ENCODE assay signal across 24 mouse cellular contexts in the genomic region with DNA sequence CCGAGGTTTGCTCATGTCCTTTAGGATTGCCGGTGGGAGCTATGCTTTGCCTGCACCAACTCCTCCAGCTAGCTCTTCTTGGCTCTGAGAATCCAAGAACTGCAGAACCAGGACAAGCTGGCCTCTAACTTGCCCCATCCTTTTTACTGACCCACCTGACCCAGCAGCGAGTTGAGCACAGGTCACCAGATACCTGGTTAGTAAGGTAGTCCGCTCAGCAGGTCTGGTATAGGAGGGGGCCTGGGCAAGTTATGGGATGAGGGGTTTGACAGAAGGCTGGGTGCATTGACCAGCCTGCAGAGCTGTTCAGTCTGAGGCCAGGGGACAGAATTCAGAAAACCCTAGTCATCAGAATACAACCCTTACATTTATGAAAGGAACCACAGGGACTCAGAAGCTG. TPM values are rescaled to one million over a fixed set of nuclear protein-coding genes. Genes with fewer than 3 reads are reported as not detected.
A peak's percentile ranks its signal among the peaks of the same experiment; 100 is the strongest.
DNase-seq lines count a peak whose midpoint lies in the region; ATAC-seq and TF ChIP-seq lines count a peak whose summit lies in the region.
"Had no signal": no experiment of that assay in that cellular context is flagged by ENCODE, and none has a peak within 500 bp of the region (broad histone marks: within the 10 kb centered on the region; RNA-seq: fewer than 3 reads in every experiment).

No protein-coding gene starts in this region.

- DNase-seq in heart, adult 11 months = peak; percentile 91
- DNase-seq in heart, adult 18-20 months = no peak
- no peak for DNase-seq in kidney, postnatal 25 days
- DNase-seq in midbrain, postnatal 0 days (ENCODE audit: low spot score) = no peak
- DNase-seq in urinary bladder, postnatal 10 days (ENCODE audit: low spot score) = no peak
- DNase-seq: cerebellum, adult 11-12 months; cerebellum, adult 9-10 months; cerebellum, postnatal 25 days; gastrocnemius, adult 2 months; gastrocnemius, postnatal 25 days; heart, postnatal 4 days had no signal

- peaks cover 4% of the 10 kb centered on the region for H3K4me1 ChIP-seq in kidney, embryonic 16.5 days (ENCODE audit: insufficient read depth, low read length)
- peaks cover 8% of the 10 kb centered on the region for H3K4me1 ChIP-seq in midbrain, embryonic 13.5 days (replicated peaks)
- H3K4me1 ChIP-seq in midbrain, postnatal 0 days (ENCODE audit: insufficient read depth, low read length) = no peaks in the 10 kb centered on the region

- no peak overlapping the region for H3K4me2 ChIP-seq in kidney, embryonic 16.5 days (replicated peaks; ENCODE audit: low read depth, low read length)
- H3K4me2 ChIP-seq in midbrain, embryonic 13.5 days (replicated peaks) = no peak overlapping the region
- no peak overlapping the region for H3K4me2 ChIP-seq in midbrain, postnatal 0 days (ENCODE audit: low read depth, low read length, poor library complexity, severe bottlenecking)
- H3K4me2 ChIP-seq: embryonic facial prominence, embryonic 12.5 days; forebrain, embryonic 12.5 days; hindbrain, embryonic 14.5 days had no signal

- no peak for TF ChIP-seq CTCF in midbrain, postnatal 0 days (IDR thresholded peaks at IDR 0.05)

- H3K9me3 ChIP-seq in kidney, embryonic 16.5 days (ENCODE audit: low read length) = no peaks in the 10 kb centered on the region
- H3K9me3 ChIP-seq in midbrain, embryonic 13.5 days = no peaks in the 10 kb centered on the region
- no peaks in the 10 kb centered on the region for H3K9me3 ChIP-seq in midbrain, postnatal 0 days (ENCODE audit: low read length)
- H3K9me3 ChIP-seq: embryonic facial prominence, embryonic 12.5 days; forebrain, embryonic 12.5 days; heart, embryonic 10.5 days had no signal

- H3K4me3 ChIP-seq in kidney, embryonic 16.5 days (ENCODE audit: low read length) = no peak overlapping the region
- H3K4me3 ChIP-seq in midbrain, embryonic 13.5 days (replicated peaks) = no peak overlapping the region
- no peak overlapping the region for H3K4me3 ChIP-seq in midbrain, postnatal 0 days (ENCODE audit: low read depth, low read length)
- H3K4me3 ChIP-seq: embryonic facial prominence, embryonic 12.5 days; forebrain, embryonic 12.5 days had no signal

- 0 out of 2 replicates have a peak overlapping the region, but pooled peaks have one; percentile 13 for H3K27ac ChIP-seq in kidney, embryonic 16.5 days (ENCODE audit: low read length)
- H3K27ac ChIP-seq in midbrain, embryonic 13.5 days = no peak overlapping the region
- H3K27ac ChIP-seq in midbrain, postnatal 0 days (ENCODE audit: low read depth, low read length) = no peak overlapping the region
- H3K27ac ChIP-seq: embryonic facial prominence, embryonic 12.5 days; hindbrain, embryonic 14.5 days had no signal

- no peak for ATAC-seq in kidney, embryonic 16.5 days (ENCODE audit: low FRiP score, low TSS enrichment)
- ATAC-seq in midbrain, embryonic 13.5 days = 0 out of 2 replicates have a peak, but pooled peaks have one; percentile 5
- ATAC-seq in midbrain, postnatal 0 days (ENCODE audit: low FRiP score) = no peak
- ATAC-seq: Patski had no signal

- no peaks in the 10 kb centered on the region for H3K27me3 ChIP-seq in kidney, embryonic 16.5 days (ENCODE audit: insufficient read depth, low read length)
- H3K27me3 ChIP-seq in midbrain, embryonic 13.5 days = no peaks in the 10 kb centered on the region
- no peaks in the 10 kb centered on the region for H3K27me3 ChIP-seq in midbrain, postnatal 0 days (ENCODE audit: insufficient read depth, low read length)
- H3K27me3 ChIP-seq: embryonic facial prominence, embryonic 12.5 days; forebrain, embryonic 12.5 days had no signal

- H3K9ac ChIP-seq in kidney, embryonic 16.5 days (replicated peaks; ENCODE audit: low read length) = no peak overlapping the region
- no peak overlapping the region for H3K9ac ChIP-seq in midbrain, embryonic 13.5 days (replicated peaks)
- no peak overlapping the region for H3K9ac ChIP-seq in midbrain, postnatal 0 days (replicated peaks; ENCODE audit: low read length, poor library complexity, severe bottlenecking)
- H3K9ac ChIP-seq: embryonic facial prominence, embryonic 12.5 days; forebrain, embryonic 12.5 days; hindbrain, embryonic 14.5 days had no signal

- WGBS in kidney, embryonic 16.5 days = 62% methylated on average over 4 of the region's 4 CpGs
- 79% methylated on average over 4 of the region's 4 CpGs for WGBS in midbrain, embryonic 13.5 days
- 77% methylated on average over 4 of the region's 4 CpGs for WGBS in midbrain, postnatal 0 days

- H3K36me3 ChIP-seq in kidney, embryonic 16.5 days (ENCODE audit: insufficient read depth, low read length) = peaks cover 33% of the 10 kb centered on the region
- H3K36me3 ChIP-seq in midbrain, embryonic 13.5 days = peaks cover 32% of the 10 kb centered on the region
- peaks cover 26% of the 10 kb centered on the region for H3K36me3 ChIP-seq in midbrain, postnatal 0 days (ENCODE audit: insufficient read depth, low read length)

RNA-seq across cellular contexts. Expression of gene Rnf187, which starts 9.7 kb away (rescaled TPM):
- total RNA-seq in heart, adult 18-20 months (2021) = 100 to 1,000 TPM; 165 to 170 TPM
- polyA plus RNA-seq in kidney, embryonic 16.5 days (2015; fragmentation: Nextera tagmentation; extraction: Ambion mirVana) = 217 and 219 TPM in 2 replicates
- polyA plus RNA-seq in midbrain, embryonic 13.5 days (2015; fragmentation: Nextera tagmentation; extraction: Ambion mirVana) = 453 and 491 TPM in 2 replicates
- 925 and 964 TPM in 2 replicates for total RNA-seq in midbrain, postnatal 0 days (2014; rRNA removed)
- polyA plus RNA-seq in midbrain, postnatal 0 days (2015; fragmentation: Nextera tagmentation; extraction: Ambion mirVana) = 700 and 703 TPM in 2 replicates

RNA-seq across cellular contexts. Expression of gene Btnl10, which starts 11.3 kb away (rescaled TPM):
- total RNA-seq in heart, adult 18-20 months (2021) = not detected
- polyA plus RNA-seq in kidney, embryonic 16.5 days (2015; fragmentation: Nextera tagmentation; extraction: Ambion mirVana) = 0.10 TPM in 1 of 2 replicates, not detected in the other
- polyA plus RNA-seq in midbrain, embryonic 13.5 days (2015; fragmentation: Nextera tagmentation; extraction: Ambion mirVana) = not detected in 2 replicates
- 0.16 and 0.24 TPM in 2 replicates for total RNA-seq in midbrain, postnatal 0 days (2014; rRNA removed)
- not detected in 2 replicates for polyA plus RNA-seq in midbrain, postnatal 0 days (2015; fragmentation: Nextera tagmentation; extraction: Ambion mirVana)
- total RNA-seq: adrenal gland, adult 18-20 months; gastrocnemius, adult 2 months; gastrocnemius, postnatal 25 days; granulocyte monocyte progenitor cell, adult 5-6 weeks; heart, postnatal 4 days had no signal
- polyA plus RNA-seq: activated CD4-positive, CD25-positive, alpha-beta regulatory T cell, adult 4 months; C2C12; cortical plate, adult 2 months; embryonic facial prominence, embryonic 12.5 days; heart, embryonic 10.5 days; heart, embryonic 14.5 days; hindbrain, embryonic 14.5 days; Patski had no signal

RNA-seq across cellular contexts. Expression of gene Hist3h2ba, which starts 19.7 kb away (rescaled TPM):
- total RNA-seq in heart, adult 18-20 months (2021) = 1 to 10 TPM; 1.0 to 1.4 TPM
- polyA plus RNA-seq in kidney, embryonic 16.5 days (2015; fragmentation: Nextera tagmentation; extraction: Ambion mirVana) = 93.4 and 93.5 TPM in 2 replicates
- polyA plus RNA-seq in midbrain, embryonic 13.5 days (2015; fragmentation: Nextera tagmentation; extraction: Ambion mirVana) = 383 and 402 TPM in 2 replicates
- 552 and 1,117 TPM in 2 replicates for total RNA-seq in midbrain, postnatal 0 days (2014; rRNA removed)
- polyA plus RNA-seq in midbrain, postnatal 0 days (2015; fragmentation: Nextera tagmentation; extraction: Ambion mirVana) = 114 and 126 TPM in 2 replicates
- total RNA-seq: gastrocnemius, adult 2 months had no signal

RNA-seq across cellular contexts. Expression of gene Zfp39, which starts 25.0 kb away (rescaled TPM):
- 1 to 10 TPM; 2.6 to 2.7 TPM for total RNA-seq in heart, adult 18-20 months (2021)
- polyA plus RNA-seq in kidney, embryonic 16.5 days (2015; fragmentation: Nextera tagmentation; extraction: Ambion mirVana) = 6.0 and 7.3 TPM in 2 replicates
- 4.4 and 5.2 TPM in 2 replicates for polyA plus RNA-seq in midbrain, embryonic 13.5 days (2015; fragmentation: Nextera tagmentation; extraction: Ambion mirVana)
- 9.1 and 9.5 TPM in 2 replicates for total RNA-seq in midbrain, postnatal 0 days (2014; rRNA removed)
- 5.3 and 7.5 TPM in 2 replicates for polyA plus RNA-seq in midbrain, postnatal 0 days (2015; fragmentation: Nextera tagmentation; extraction: Ambion mirVana)

RNA-seq across cellular contexts. Expression of gene Hist3h2a, which starts 25.4 kb away (rescaled TPM):
- 10 to 100 TPM; 13.9 to 17.4 TPM for total RNA-seq in heart, adult 18-20 months (2021)
- 39.5 and 39.7 TPM in 2 replicates for polyA plus RNA-seq in kidney, embryonic 16.5 days (2015; fragmentation: Nextera tagmentation; extraction: Ambion mirVana)
- 149 and 155 TPM in 2 replicates for polyA plus RNA-seq in midbrain, embryonic 13.5 days (2015; fragmentation: Nextera tagmentation; extraction: Ambion mirVana)
- total RNA-seq in midbrain, postnatal 0 days (2014; rRNA removed) = 163 and 242 TPM in 2 replicates
- polyA plus RNA-seq in midbrain, postnatal 0 days (2015; fragmentation: Nextera tagmentation; extraction: Ambion mirVana) = 42.0 and 46.2 TPM in 2 replicates
